Mouse (Mus musculus): ENCODE measurements around the gene Olfr1537. TPM values are rescaled to one million over a fixed set of nuclear protein-coding genes. Genes with fewer than 3 reads are reported as not detected.

Olfr1537 gene
- not detected for polyA plus RNA-seq (2017; shearing (Covaris generic))

DNA sequence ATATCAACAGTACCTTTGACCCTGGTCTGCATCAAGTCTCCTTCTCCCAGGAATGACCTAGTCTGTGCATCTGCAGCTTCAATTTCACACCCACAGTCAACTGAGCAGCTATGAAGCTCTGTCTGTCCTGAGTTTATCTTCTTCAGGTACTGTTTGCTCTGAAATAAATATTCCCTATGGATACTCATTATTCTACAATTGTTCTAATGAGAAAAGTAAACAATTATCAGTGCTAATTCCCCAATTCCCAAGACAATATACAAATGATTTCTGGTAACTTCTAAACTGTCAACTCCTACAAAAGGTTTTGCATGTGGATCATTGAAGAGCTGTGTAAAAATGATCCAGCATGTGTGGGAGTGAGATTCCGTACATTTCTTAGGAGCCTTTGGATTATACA, at the start of gene Olfr1537:
TSS of gene Olfr1537 (minus strand) at position 101 of the 400 bp plus-strand sequence.

DNA sequence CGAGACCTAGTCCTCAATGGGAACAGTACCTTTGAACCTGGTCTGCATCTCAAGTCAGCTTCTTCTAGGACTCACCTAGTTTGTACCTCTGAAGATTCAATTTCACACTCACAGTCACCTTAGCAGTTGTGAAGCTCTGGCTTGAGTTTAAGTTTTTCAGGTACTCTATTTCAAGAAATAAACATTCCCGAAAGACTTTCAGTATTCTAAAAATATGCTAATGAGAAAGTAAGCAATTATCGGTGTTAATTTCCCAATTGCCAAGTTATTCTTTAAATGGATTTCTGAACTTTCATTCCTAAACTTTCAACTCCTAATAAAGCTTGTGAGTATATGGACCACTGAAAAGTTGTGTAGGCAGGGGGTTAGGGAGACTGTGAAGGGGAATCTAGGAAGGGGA, 26.9 kb upstream of the Olfr1537 start, which contains the start of gene Olfr945:
TSS of gene Olfr945 (minus strand) at position 101 of the 400 bp plus-strand sequence.

DNA sequence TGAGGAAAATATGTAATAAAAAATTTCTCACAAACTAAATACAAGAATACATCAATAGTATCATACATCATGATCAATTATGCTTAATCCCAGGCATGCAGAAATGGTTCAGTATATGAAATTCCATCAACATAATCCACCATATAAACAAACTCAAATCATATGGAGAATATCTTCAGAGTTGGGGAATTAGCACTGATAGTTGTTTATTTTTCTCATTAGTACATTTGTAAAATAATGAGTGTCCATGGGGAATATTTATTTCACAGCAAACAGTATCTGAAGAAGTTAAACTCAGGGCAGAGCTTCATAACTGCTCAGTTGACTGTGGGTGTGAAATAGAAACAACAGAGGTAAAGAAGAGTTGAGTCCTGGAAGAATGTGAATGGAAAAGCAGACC, 48.2 kb downstream of the Olfr1537 start, which contains the start of gene Olfr944:
TSS of gene Olfr944 (plus strand) at position 301 of the 400 bp plus-strand sequence.

Other genes starting within 250 kb of the Olfr1537 start
- gene Olfr146, start 226.6 kb downstream of the Olfr1537 start, polyA plus RNA-seq (2017; shearing (Covaris generic)): not detected
- not detected for gene Olfr937, start 185.0 kb downstream of the Olfr1537 start, polyA plus RNA-seq (2017; shearing (Covaris generic))
- gene Olfr938, start 171.1 kb downstream of the Olfr1537 start, polyA plus RNA-seq (2017; shearing (Covaris generic)): not detected
- not detected for gene Olfr27, start 121.9 kb downstream of the Olfr1537 start, polyA plus RNA-seq (2017; shearing (Covaris generic))
- 0.07 TPM for gene Olfr943, start 83.7 kb downstream of the Olfr1537 start, polyA plus RNA-seq (2017; shearing (Covaris generic))
- gene Olfr944, start 48.1 kb downstream of the Olfr1537 start, polyA plus RNA-seq (2017; shearing (Covaris generic)): not detected
- not detected for gene Olfr945, start 26.8 kb upstream of the Olfr1537 start, polyA plus RNA-seq (2017; shearing (Covaris generic))
- not detected for gene Olfr948, start 76.1 kb upstream of the Olfr1537 start, polyA plus RNA-seq (2017; shearing (Covaris generic))
- not detected for gene Olfr951, start 137.4 kb upstream of the Olfr1537 start, polyA plus RNA-seq (2017; shearing (Covaris generic))
- gene Olfr952, start 177.2 kb upstream of the Olfr1537 start, polyA plus RNA-seq (2017; shearing (Covaris generic)): not detected
- not detected for gene Olfr954, start 206.7 kb upstream of the Olfr1537 start, polyA plus RNA-seq (2017; shearing (Covaris generic))
- gene Olfr955, start 221.9 kb upstream of the Olfr1537 start, polyA plus RNA-seq (2017; shearing (Covaris generic)): not detected
- gene Olfr44, start 244.0 kb upstream of the Olfr1537 start, polyA plus RNA-seq (2017; shearing (Covaris generic)): not detected

Measured in naive thymus-derived CD4-positive, alpha-beta T cell, adult 5 months (primary cell).